Mouse (Mus musculus) G1E (cell line): ENCODE data around the gene Bri3bp. TPM values are rescaled to one million over a fixed set of nuclear protein-coding genes. Genes with fewer than 3 reads are reported as not detected.
A peak's percentile ranks its signal among the peaks of the same experiment; 100 is the strongest.

ENCODE experiments used
- ATAC-seq: 2 replicates; pipeline ENCODE4 v1.8.0; 2016; ENCODE audit warnings: mild to moderate bottlenecking; ENCODE audit not compliant: insufficient number of reproducible peaks, poor library complexity, low FRiP score, severe bottlenecking; ENCODE audit errors: extremely low read depth
- DNase-seq: peaks from one replicate; pipeline ENCODE4 v3.0.0; 2012; ENCODE audit warnings: low spot score
- H3K27me3 ChIP-seq: 2 replicates; pipeline ENCODE4 v1.6.1; 2012; ENCODE audit warnings: mild to moderate bottlenecking, low read length, inconsistent platforms; ENCODE audit not compliant: insufficient read depth
- H3K36me3 ChIP-seq: replicated peaks from 2 replicates; pipeline ENCODE3; 2012; ENCODE audit warnings: mild to moderate bottlenecking, inconsistent platforms
- H3K4me1 ChIP-seq: 2 replicates; pipeline ENCODE4 v1.6.1; 2012; ENCODE audit warnings: low read depth, low read length, inconsistent platforms, mixed read lengths; ENCODE audit not compliant: insufficient read depth
- H3K4me3 ChIP-seq: 2 replicates; pipeline ENCODE4 v1.5.1; 2012; ENCODE audit warnings: low read depth, mild to moderate bottlenecking, inconsistent platforms, low read length, moderate library complexity, mixed read lengths
- H3K9me3 ChIP-seq: replicated peaks from 2 replicates; pipeline ENCODE4 v1.6.1; 2012; ENCODE audit warnings: inconsistent platforms
- CTCF ChIP-seq: IDR thresholded peaks from 2 replicates; pipeline ENCODE4 v1.5.1; 2012; ENCODE audit warnings: low read depth, low read length, inconsistent platforms, mixed read lengths
- GATA1 ChIP-seq: IDR thresholded peaks from 2 replicates; pipeline ENCODE4 v1.6.1; 2012; ENCODE audit warnings: borderline replicate concordance, low read length, inconsistent platforms, mixed read lengths
- GATA2 ChIP-seq: IDR thresholded peaks from 2 replicates; pipeline ENCODE4 v1.6.1; 2012; ENCODE audit warnings: low read depth, low read length, inconsistent platforms, borderline replicate concordance
- POLR2AphosphoS5 ChIP-seq: IDR thresholded peaks from 2 replicates; pipeline ENCODE4 v1.6.1; 2012; ENCODE audit warnings: low read depth, low read length, inconsistent platforms; ENCODE audit not compliant: insufficient replicate concordance
- TAL1 ChIP-seq: conservative IDR thresholded peaks from 2 replicates; pipeline ENCODE4 v1.6.1; 2012; ENCODE audit warnings: low read depth, low read length, inconsistent platforms, mixed read lengths
- polyA plus RNA-seq: library from polyadenylated mRNA; stranded (reverse); fragments of >175 nt; gene quantifications from 2 replicates; pipeline ENCODE4 v1.2.3, GENCODE M21; 2012
- total RNA-seq, 2 experiments: library from RNA; stranded (forward) in 1 of 2; stranded (reverse) in 1 of 2; fragments of 200-1000 nt in 1 of 2; fragments of >200 nt in 1 of 2; fragmentation: Nextera tagmentation in 1 of 2; gene quantifications; 2 replicates each; pipeline ENCODE4 v1.2.3; 2014 to 2017

The Bri3bp gene
- total and polyA plus RNA-seq, 3 experiments = 14.6 to 76.6 (median 50.1) TPM

GRCm38 (mm10) chr5:125472796-125473475, 31.6 kb downstream of the Bri3bp start:
- TF ChIP-seq CTCF (no peak), GATA1 (no peak), POLR2AphosphoS5 (no peak), TAL1 (no peak), GATA2 (no peak)
- no peaks in the 10 kb centered on the region for H3K9me3 ChIP-seq
- no peak for DNase-seq
- peaks cover 38% of the 10 kb centered on the region for H3K4me1 ChIP-seq
- H3K36me3 ChIP-seq = peaks cover 10% of the 10 kb centered on the region
- no peak for ATAC-seq
- no peaks in the 10 kb centered on the region for H3K27me3 ChIP-seq
- no peak overlapping the region for H3K4me3 ChIP-seq

GRCm38 (mm10) chr5:125475030-125475429, 33.7 kb downstream of the Bri3bp start:
- no peak for ATAC-seq
- Histone ChIP-seq H3K36me3 (peaks cover 27% of the 10 kb centered on the region), H3K4me1 (peaks cover 36% of the 10 kb centered on the region), H3K4me3 (no peak overlapping the region), H3K27me3 (no peaks in the 10 kb centered on the region), H3K9me3 (no peaks in the 10 kb centered on the region)
- no peak for DNase-seq
- no peak for TF ChIP-seq POLR2AphosphoS5
- no peak for TF ChIP-seq TAL1
- no peak for TF ChIP-seq GATA1
- TF ChIP-seq GATA2 = no peak
- TF ChIP-seq CTCF = no peak

DNA sequence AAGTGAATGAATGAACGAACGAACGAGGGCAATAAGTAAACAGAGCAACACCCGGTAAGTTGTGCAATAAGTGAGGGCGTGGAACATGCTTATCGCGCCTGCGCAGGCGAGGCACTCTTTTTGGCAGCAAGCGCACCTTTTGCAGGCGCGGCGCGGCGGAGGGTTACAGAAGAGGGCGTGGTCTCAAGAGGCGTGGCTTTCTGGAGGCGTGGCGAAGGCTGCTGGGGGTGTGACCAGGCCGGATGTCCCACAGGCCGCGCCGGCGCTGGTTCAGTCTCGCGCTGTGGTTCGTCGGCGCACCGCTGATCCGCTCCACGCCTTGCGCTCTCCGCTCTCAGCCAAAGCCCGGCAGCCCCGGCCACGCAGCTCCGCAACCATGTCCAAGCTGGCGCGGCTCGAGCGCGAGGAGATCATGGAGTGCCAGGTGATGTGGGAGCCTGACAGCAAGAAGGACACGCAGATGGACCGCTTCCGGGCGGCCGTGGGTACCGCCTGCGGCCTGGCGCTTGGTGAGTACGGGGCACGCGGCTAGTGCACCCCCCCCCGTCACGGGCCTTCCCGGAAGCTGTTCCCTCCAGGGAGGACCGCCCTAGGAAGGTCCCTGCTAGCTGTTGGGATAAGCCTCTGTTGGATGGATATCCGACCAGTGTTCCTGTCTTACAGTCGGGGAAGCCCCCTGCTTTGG, 34.4 kb downstream of the Bri3bp start, which contains the start of gene Aacs:
Gene Aacs (plus strand): TSS at position 214 of the 685 bp plus-strand sequence.
- Histone ChIP-seq H3K4me1 (peaks cover 36% of the 10 kb centered on the region), H3K27me3 (no peaks in the 10 kb centered on the region), H3K9me3 (no peaks in the 10 kb centered on the region), H3K4me3 (peak within 1 kb of the TSS; percentile 87), H3K36me3 (peaks cover 33% of the 10 kb centered on the region)
- no peak for TF ChIP-seq GATA2
- no peak for TF ChIP-seq POLR2AphosphoS5
- TF ChIP-seq GATA1 = no peak
- no peak for TF ChIP-seq TAL1
- TF ChIP-seq CTCF = no peak
- ATAC-seq (peak; percentile 91), DNase-seq (peak; percentile 88)

DNA sequence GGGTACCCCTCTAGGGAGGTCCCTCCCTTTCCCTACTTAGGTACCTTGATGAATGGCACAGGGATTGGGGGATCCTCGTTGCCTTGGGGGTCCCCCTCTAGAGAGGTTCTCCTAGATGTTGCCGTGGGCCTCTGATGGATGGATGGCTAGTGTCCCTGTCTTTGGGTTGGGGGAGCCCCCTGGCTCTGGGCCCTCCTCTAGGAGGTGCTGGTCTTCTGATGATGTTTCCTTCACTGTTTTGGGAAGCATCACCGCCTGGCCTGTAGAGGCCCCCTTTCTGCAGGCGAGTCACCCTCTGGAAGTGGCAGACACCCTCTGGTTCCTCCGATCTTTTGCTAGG, 34.9 kb downstream of the Bri3bp start:
- peaks cover 36% of the 10 kb centered on the region for H3K4me1 ChIP-seq
- peaks cover 38% of the 10 kb centered on the region for H3K36me3 ChIP-seq
- no peaks in the 10 kb centered on the region for H3K9me3 ChIP-seq
- no peak for TF ChIP-seq CTCF
- no peak for TF ChIP-seq GATA2
- TF ChIP-seq GATA1 = no peak
- no peak for TF ChIP-seq TAL1
- TF ChIP-seq POLR2AphosphoS5 = no peak
- DNase-seq (peak; percentile 40), ATAC-seq (0 out of 2 replicates have a peak, but pooled peaks have one; percentile 23)
- H3K4me3 ChIP-seq = peak overlapping the region; percentile 87
- no peaks in the 10 kb centered on the region for H3K27me3 ChIP-seq

- no peaks in the 10 kb centered on the region for H3K9me3 ChIP-seq
- H3K4me1 ChIP-seq = peaks cover 36% of the 10 kb centered on the region
- no peaks in the 10 kb centered on the region for H3K27me3 ChIP-seq
- no peak for TF ChIP-seq CTCF
- TF ChIP-seq GATA1 = no peak
- no peak for TF ChIP-seq POLR2AphosphoS5
- no peak for TF ChIP-seq GATA2
- TF ChIP-seq TAL1 = no peak
- peak overlapping the region; percentile 87 for H3K4me3 ChIP-seq
- no peak for ATAC-seq
- peaks cover 44% of the 10 kb centered on the region for H3K36me3 ChIP-seq
- no peak for DNase-seq
Measured at GRCm38 (mm10) chr5:125476799-125477198, 35.4 kb downstream of the Bri3bp start.

GRCm38 (mm10) chr5:125477533-125477932, 36.2 kb downstream of the Bri3bp start:
- ATAC-seq = no peak
- TF ChIP-seq GATA2 = no peak
- no peak for TF ChIP-seq TAL1
- no peak for TF ChIP-seq GATA1
- no peak for TF ChIP-seq CTCF
- no peak for TF ChIP-seq POLR2AphosphoS5
- H3K36me3 ChIP-seq = peaks cover 50% of the 10 kb centered on the region
- no peak overlapping the region for H3K4me3 ChIP-seq
- DNase-seq = no peak
- H3K4me1 ChIP-seq = peaks cover 39% of the 10 kb centered on the region
- H3K27me3 ChIP-seq = no peaks in the 10 kb centered on the region
- no peaks in the 10 kb centered on the region for H3K9me3 ChIP-seq
